Mouse (Mus musculus): Measurements from ENCODE around the gene Treh.

Treh gene

DNA sequence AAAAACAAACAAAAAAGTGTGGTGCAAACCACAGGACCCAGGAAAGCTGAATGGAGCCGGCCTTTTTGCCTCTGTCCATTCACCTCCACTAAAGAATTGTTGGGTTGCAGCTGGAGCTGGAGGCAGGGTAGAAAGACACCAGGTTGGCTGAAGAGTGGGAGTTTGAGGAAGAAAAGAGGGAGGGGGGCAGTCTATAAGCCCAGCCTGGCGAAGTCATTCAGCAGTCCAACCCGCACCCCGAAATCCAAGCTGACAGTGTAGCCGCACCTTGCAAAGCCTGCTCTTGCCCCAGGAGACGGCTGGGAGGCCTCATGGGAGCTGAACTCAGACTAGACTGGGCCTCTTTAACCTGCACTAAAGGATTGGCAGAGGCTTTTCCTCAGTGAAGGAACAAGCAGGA is 62.9 kb downstream of the Treh start:
- DNase-seq (ENCODE audit: low read depth): no peak

All from 416B (cell line).